Mouse (Mus musculus) urinary bladder, postnatal 10 days (tissue): ENCODE data around the gene Fcrl1.
"Not testable (repeated sequence)": the region's sequence is repeated elsewhere in the genome, so short reads cannot be mapped to it uniquely, and the experiment has no call there.

ENCODE experiments used
- DNase-seq: peaks from one replicate; pipeline ENCODE4 v3.0.0; 2022; ENCODE audit warnings: low spot score

Gene Fcrl1

GRCm38 (mm10) chr3:87376195-87377165, at the start of gene Fcrl1:
Gene Fcrl1, plus strand, starts transcription at chr3:87376387.
- no peak for DNase-seq

GRCm38 (mm10) chr3:87337899-87338298, 38.3 kb upstream of the Fcrl1 start:
- no peak for DNase-seq

- not testable (repeated sequence) for DNase-seq
Measured at GRCm38 (mm10) chr3:87350992-87351391, 25.2 kb upstream of the Fcrl1 start.

GRCm38 (mm10) chr3:87357581-87357980, 18.6 kb upstream of the Fcrl1 start, which contains the start of gene Cd5l:
Gene Cd5l, plus strand, starts transcription at chr3:87357881.
- DNase-seq: no peak

- DNase-seq: no peak
Measured at GRCm38 (mm10) chr3:87359215-87359614, 17.0 kb upstream of the Fcrl1 start.

GRCm38 (mm10) chr3:87360466-87360865, 15.7 kb upstream of the Fcrl1 start:
- DNase-seq: no peak

GRCm38 (mm10) chr3:87365691-87366090, 10.5 kb upstream of the Fcrl1 start:
- no peak for DNase-seq

GRCm38 (mm10) chr3:87367511-87367910, 8.7 kb upstream of the Fcrl1 start:
- DNase-seq: no peak

- DNase-seq: no peak
Measured at GRCm38 (mm10) chr3:87369181-87369580, 7.0 kb upstream of the Fcrl1 start.

- no peak for DNase-seq
Measured at GRCm38 (mm10) chr3:87377228-87377627, 1.0 kb downstream of the Fcrl1 start.

- no peak for DNase-seq
Measured at GRCm38 (mm10) chr3:87377719-87378118, 1.5 kb downstream of the Fcrl1 start.

GRCm38 (mm10) chr3:87379641-87380315, 3.6 kb downstream of the Fcrl1 start:
- DNase-seq: not testable (repeated sequence)

GRCm38 (mm10) chr3:87381806-87382712, 5.9 kb downstream of the Fcrl1 start:
- no peak for DNase-seq

GRCm38 (mm10) chr3:87383308-87383707, 7.1 kb downstream of the Fcrl1 start:
- no peak for DNase-seq

- DNase-seq: no peak
Measured at GRCm38 (mm10) chr3:87385105-87385504, 8.9 kb downstream of the Fcrl1 start.

GRCm38 (mm10) chr3:87390935-87391334, 14.7 kb downstream of the Fcrl1 start:
- DNase-seq: no peak

GRCm38 (mm10) chr3:87398809-87399208, 22.6 kb downstream of the Fcrl1 start:
- DNase-seq: no peak

- no peak for DNase-seq
Measured at GRCm38 (mm10) chr3:87399906-87400305, 23.7 kb downstream of the Fcrl1 start.

- DNase-seq: no peak
Measured at GRCm38 (mm10) chr3:87401321-87401720, 25.1 kb downstream of the Fcrl1 start.

GRCm38 (mm10) chr3:87408171-87408570, 32.0 kb downstream of the Fcrl1 start:
- DNase-seq: no peak

GRCm38 (mm10) chr3:87409196-87409935, 33.2 kb downstream of the Fcrl1 start:
- no peak for DNase-seq
